Mouse (Mus musculus): ENCODE measurements around the gene Six1.

GRCm38 (mm10) chr12:73032665-73033064 is 21.0 kb downstream of the Six1 start:
- TF ChIP-seq CTCF (IDR thresholded peaks at IDR 0.05), result no peak
- no peak for TF ChIP-seq POLR2A (IDR thresholded peaks at IDR 0.05; ENCODE audit: insufficient read depth, low read depth, low read length)
